ENCODE assay signal across 8 mouse cellular contexts in genomic region chr12:15816740-15817178, GRCm38 (mm10). TPM values are rescaled to one million over a fixed set of nuclear protein-coding genes. Genes with fewer than 3 reads are reported as not detected.
A peak's percentile ranks its signal among the peaks of the same experiment; 100 is the strongest.
DNase-seq lines count a peak whose midpoint lies in the region; ATAC-seq lines count a peak whose summit lies in the region.

Trib2 (minus strand) TSS chr12:15816922.

- intact Hi-C loops in gastrocnemius, postnatal 14 days (cut with DNase I; ENCODE audit: low total_unique reads): loop anchor here (5.0 kb wide), 1 partner anchor 696 kb away; no protein-coding TSS in a partner anchor
- intact Hi-C loops in left cerebral cortex, postnatal 14 days (cut with DNase I): loop anchor here (5.0 kb wide), 2 partner anchors 416 to 716 kb away; no protein-coding TSS in a partner anchor

- peak; percentile 74 for ATAC-seq in megakaryocyte-erythroid progenitor cell, adult 5-6 weeks (replicated peaks; ENCODE audit: low FRiP score, low TSS enrichment, poor library complexity, severe bottlenecking)

- DNase-seq in adrenal gland, adult (ENCODE audit: inconsistent age in 2 of 2, low spot score in 1 of 2): peak; percentile 92 to 98
- DNase-seq in embryo, embryonic 10 days (ENCODE audit: low spot score): peak; percentile 90
- DNase-seq in gastrocnemius, postnatal 14 days: peak; percentile 94
- peak; percentile 97 for DNase-seq in induced T-regulatory cell, adult 2 months (ENCODE audit: low read depth)
- DNase-seq in left cerebral cortex, postnatal 14 days (ENCODE audit: low spot score in 2 of 2): peak; percentile 91 to 94
- peak; percentile 91 for DNase-seq in right cerebral cortex, postnatal 25 days
- peak; percentile 62 to 82 for DNase-seq in urinary bladder, postnatal 36 days (ENCODE audit: low spot score in 2 of 2)

RNA-seq across cellular contexts. Expression of gene Trib2, which starts in this region (rescaled TPM):
- total RNA-seq in gastrocnemius, postnatal 14 days (2021): 10 to 100 TPM; 14.2 to 23.0 TPM
- total RNA-seq in left cerebral cortex, postnatal 14 days (2021): 10 to 100 TPM; 59.4 to 65.2 TPM
- 55.7 and 71.0 TPM in 2 replicates for total RNA-seq in megakaryocyte-erythroid progenitor cell, adult 5-6 weeks (2014; fragmentation: Nextera tagmentation)
- 55.4 and 84.4 TPM in 2 replicates for total RNA-seq in megakaryocyte-erythroid progenitor cell, adult 5-6 weeks (2017)

Comparison
In these comparisons a context has a peak if more than half of its experiments do, and no peak if none do; other contexts are left out.
1. Peak in every context shown above with its lines: DNase-seq and ATAC-seq.